Mouse (Mus musculus) large intestine, adult 2 months (tissue): ENCODE measurements around the gene Zfp568. TPM values are rescaled to one million over a fixed set of nuclear protein-coding genes. Genes with fewer than 3 reads are reported as not detected.

Experiments used
- DNase-seq: peaks from one replicate; pipeline ENCODE4 v3.0.0-alpha.2; 2012; ENCODE audit warnings: low read depth, low spot score
- WGBS: fragments of 180-500 bp; shearing (Covaris S2); methylation state at CpG from one replicate; pipeline ENCODE4 v1.1.7; 2018; 5-methylcytosine and 5-hydroxymethylcytosine counted together
- polyA plus RNA-seq: library from polyadenylated mRNA; depleted of rRNA; stranded (reverse); fragments of >200 nt; gene quantifications from 2 replicates; pipeline ENCODE4 v1.2.3, GENCODE M21; 2012; rRNA removed

Zfp568 gene
- polyA plus RNA-seq, 1 experiment = 4.1 TPM

GRCm38 (mm10) chr7:30034331-30034730 is 50.6 kb downstream of the Zfp568 start:
- no peak for DNase-seq
- WGBS = 95% methylated on average over 12 of the region's 12 CpGs

GRCm38 (mm10) chr7:30044354-30044753 is 60.6 kb downstream of the Zfp568 start:
- WGBS = 59% methylated on average over 9 of the region's 9 CpGs
- no peak for DNase-seq

- 76% methylated on average over 4 of the region's 4 CpGs for WGBS
- no peak for DNase-seq
Measured at GRCm38 (mm10) chr7:30048126-30048525, 64.4 kb downstream of the Zfp568 start.

GRCm38 (mm10) chr7:30050882-30051548 is 67.3 kb downstream of the Zfp568 start, which contains the start of gene Zfp14:
Gene Zfp14, minus strand, starts transcription at chr7:30051380.
- 1% methylated on average over 40 of the region's 40 CpGs for WGBS
- DNase-seq = peak; percentile 94

GRCm38 (mm10) chr7:30053591-30053990 is 69.8 kb downstream of the Zfp568 start:
- no peak for DNase-seq
- WGBS = 5% methylated on average over 3 of the region's 3 CpGs

GRCm38 (mm10) chr7:30060341-30060740 is 76.6 kb downstream of the Zfp568 start:
- WGBS = 85% methylated on average over 6 of the region's 6 CpGs
- DNase-seq = no peak

- no peak for DNase-seq
- 94% methylated on average over 5 of the region's 5 CpGs for WGBS
Measured at GRCm38 (mm10) chr7:30062478-30062877, 78.7 kb downstream of the Zfp568 start.

GRCm38 (mm10) chr7:30064622-30065021 is 80.9 kb downstream of the Zfp568 start:
- 89% methylated on average over 5 of the region's 5 CpGs for WGBS
- DNase-seq = no peak

GRCm38 (mm10) chr7:30072146-30073028 is 88.6 kb downstream of the Zfp568 start, which contains the start of gene Zfp82:
Gene Zfp82, minus strand, starts transcription at chr7:30072900.
- WGBS = under 1% methylated on average over 50 of the region's 50 CpGs
- DNase-seq = no peak

Other genes starting within 250 kb of the Zfp568 start
- 2.9 and 4.9 TPM in 2 replicates for gene Zfp84, start 215.4 kb upstream of the Zfp568 start, polyA plus RNA-seq
- 0.46 and 0.73 TPM in 2 replicates for gene Zfp30, start 200.0 kb upstream of the Zfp568 start, polyA plus RNA-seq
- 2.0 and 2.9 TPM in 2 replicates for gene Zfp790, start 167.8 kb upstream of the Zfp568 start, polyA plus RNA-seq
- gene Zfp940, start 130.3 kb upstream of the Zfp568 start, polyA plus RNA-seq = 0.16 and 0.43 TPM in 2 replicates
- 0.66 and 0.82 TPM in 2 replicates for gene Zfp420, start 124.0 kb upstream of the Zfp568 start, polyA plus RNA-seq
- 1.8 and 1.9 TPM in 2 replicates for gene Zfp27, start 77.4 kb upstream of the Zfp568 start, polyA plus RNA-seq
- 0.50 and 0.53 TPM in 2 replicates for gene Zfp383, start 75.7 kb upstream of the Zfp568 start, polyA plus RNA-seq
- 1.2 and 1.7 TPM in 2 replicates for gene Zfp74, start 29.9 kb upstream of the Zfp568 start, polyA plus RNA-seq
- 1.1 and 2.5 TPM in 2 replicates for gene Zfp14, start 67.4 kb downstream of the Zfp568 start, polyA plus RNA-seq
- gene Zfp82, start 88.9 kb downstream of the Zfp568 start, polyA plus RNA-seq = 0.25 and 0.35 TPM in 2 replicates
- gene Gm26920, start 106.5 kb downstream of the Zfp568 start, polyA plus RNA-seq = 0.25 TPM in 1 of 2 replicates, not detected in the other
- 1.0 and 1.2 TPM in 2 replicates for gene Zfp566, start 106.6 kb downstream of the Zfp568 start, polyA plus RNA-seq
- 11.4 and 12.5 TPM in 2 replicates for gene Zfp260, start 110.8 kb downstream of the Zfp568 start, polyA plus RNA-seq
- gene Zfp382, start 138.0 kb downstream of the Zfp568 start, polyA plus RNA-seq = 0.20 and 1.2 TPM in 2 replicates
- 8.8 and 11.3 TPM in 2 replicates for gene Zfp146, start 185.8 kb downstream of the Zfp568 start, polyA plus RNA-seq
- 90.2 and 179 TPM in 2 replicates for gene Cox7a1, start 200.2 kb downstream of the Zfp568 start, polyA plus RNA-seq
- 636 and 641 TPM in 2 replicates for gene Capns1, start 214.9 kb downstream of the Zfp568 start, polyA plus RNA-seq
- 100 and 106 TPM in 2 replicates for gene Polr2i, start 248.0 kb downstream of the Zfp568 start, polyA plus RNA-seq
- gene Tbcb, start 248.3 kb downstream of the Zfp568 start, polyA plus RNA-seq = 56.3 and 57.3 TPM in 2 replicates